Mouse (Mus musculus) neural tube, embryonic 13.5 days (tissue): Measurements from ENCODE around the gene Flvcr1. TPM values are rescaled to one million over a fixed set of nuclear protein-coding genes. Genes with fewer than 3 reads are reported as not detected.

Source experiments
- ATAC-seq: fragments of 200-750 bp; cut with Nextera tagmentation; 2 replicates; pipeline ENCODE4 v1.8.0; 2017; ENCODE audit warnings: low read depth, mild to moderate bottlenecking, moderate TSS enrichment, moderate library complexity
- H3K27ac ChIP-seq: fragments of 300-500 bp; sonication (generic); replicated peaks from 2 replicates; pipeline ENCODE4 v1.5.1; 2015; ENCODE audit warnings: moderate library complexity, mild to moderate bottlenecking, inconsistent platforms
- H3K27me3 ChIP-seq: fragments of 300-500 bp; sonication (generic); 2 replicates; pipeline ENCODE4 v1.6.1; 2015; ENCODE audit warnings: mild to moderate bottlenecking, inconsistent platforms
- H3K36me3 ChIP-seq: fragments of 300-500 bp; sonication (generic); 2 replicates; pipeline ENCODE4 v1.6.1; 2015; ENCODE audit warnings: mild to moderate bottlenecking, inconsistent platforms
- H3K4me1 ChIP-seq: fragments of 300-500 bp; sonication (generic); replicated peaks from 2 replicates; pipeline ENCODE4 v1.6.1; 2015; ENCODE audit warnings: inconsistent platforms
- H3K4me2 ChIP-seq: fragments of 300-500 bp; sonication (generic); 2 replicates; pipeline ENCODE4 v1.6.1; 2015; ENCODE audit warnings: inconsistent platforms, mild to moderate bottlenecking, moderate library complexity
- H3K4me3 ChIP-seq: fragments of 300-500 bp; sonication (generic); 2 replicates; pipeline ENCODE4 v1.5.1; 2015; ENCODE audit warnings: mild to moderate bottlenecking, inconsistent platforms
- H3K9ac ChIP-seq: fragments of 300-500 bp; sonication (generic); 2 replicates; pipeline ENCODE4 v1.6.1; 2015; ENCODE audit warnings: moderate library complexity, mild to moderate bottlenecking, inconsistent platforms
- H3K9me3 ChIP-seq: fragments of 300-500 bp; sonication (generic); 2 replicates; pipeline ENCODE4 v1.6.1; 2016; ENCODE audit warnings: inconsistent platforms
- WGBS: fragments of 180-500 bp; shearing (Covaris S2); methylation state at CpG from one replicate; pipeline ENCODE4 v1.1.7; 2015; 5-methylcytosine and 5-hydroxymethylcytosine counted together
- polyA plus RNA-seq: library from polyadenylated mRNA; unstranded; fragments of >200 nt; fragmentation: Nextera tagmentation; extraction: Ambion mirVana; gene quantifications from 2 replicates; pipeline ENCODE4 v1.2.1, GENCODE M21; 2015

The Flvcr1 gene
- 6.9 and 7.8 TPM in 2 replicates for polyA plus RNA-seq

GRCm38 (mm10) chr1:191026021-191026713, at the start of gene Flvcr1:
Gene Flvcr1, minus strand, starts transcription at chr1:191026158.
- Histone ChIP-seq H3K36me3 (peaks cover 7% of the 10 kb centered on the region), H3K9me3 (no peaks in the 10 kb centered on the region), H3K27ac (peak within 1 kb of the TSS; percentile 95), H3K9ac (peak within 1 kb of the TSS; percentile 92), H3K4me3 (peak within 1 kb of the TSS; percentile 80), H3K27me3 (no peaks in the 10 kb centered on the region), H3K4me1 (peaks cover 31% of the 10 kb centered on the region), H3K4me2 (peak within 1 kb of the TSS; percentile 97)
- under 1% methylated on average over 50 of the region's 50 CpGs for WGBS
- peak; percentile 100 for ATAC-seq

DNA sequence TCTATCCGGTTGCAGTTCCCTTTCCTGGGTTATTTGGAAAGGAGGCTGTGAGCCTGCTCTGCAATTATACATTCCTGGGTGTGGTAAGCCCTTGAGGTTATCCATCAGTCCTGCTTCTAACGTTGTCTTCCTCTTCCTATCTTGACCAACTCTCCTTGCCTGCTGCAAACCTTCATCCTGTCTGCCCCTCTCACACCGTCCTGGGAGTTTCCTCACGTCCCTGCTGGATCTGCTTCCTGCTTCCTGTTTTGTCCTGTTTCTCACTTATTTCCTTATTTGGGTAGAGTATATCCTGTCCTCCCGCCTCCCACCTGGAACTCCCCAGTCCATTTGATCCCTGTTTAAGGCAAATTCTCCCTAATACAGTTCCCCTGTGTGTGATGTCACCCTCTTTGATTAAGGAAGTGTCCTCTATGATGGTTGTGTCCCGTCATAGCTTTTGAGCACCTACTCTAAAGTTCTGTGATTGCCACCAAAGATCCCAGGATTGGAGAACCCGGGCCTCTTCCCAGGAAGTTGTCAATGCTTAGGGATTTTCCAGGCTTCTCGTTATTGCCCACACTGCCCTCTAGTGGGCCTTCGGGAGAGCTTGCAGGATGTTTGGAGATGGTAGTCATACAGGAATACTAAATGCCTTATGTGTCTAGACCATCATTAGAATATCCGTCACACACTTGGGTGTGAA, 49.4 kb upstream of the Flvcr1 start:
- ATAC-seq = no peak
- Histone ChIP-seq H3K4me1 (no peaks in the 10 kb centered on the region), H3K9ac (no peak overlapping the region), H3K4me2 (no peak overlapping the region), H3K4me3 (no peak overlapping the region), H3K36me3 (peaks cover 28% of the 10 kb centered on the region), H3K27me3 (no peaks in the 10 kb centered on the region), H3K9me3 (no peaks in the 10 kb centered on the region), H3K27ac (no peak overlapping the region)
- 75% methylated on average over 10 of the region's 10 CpGs for WGBS

DNA sequence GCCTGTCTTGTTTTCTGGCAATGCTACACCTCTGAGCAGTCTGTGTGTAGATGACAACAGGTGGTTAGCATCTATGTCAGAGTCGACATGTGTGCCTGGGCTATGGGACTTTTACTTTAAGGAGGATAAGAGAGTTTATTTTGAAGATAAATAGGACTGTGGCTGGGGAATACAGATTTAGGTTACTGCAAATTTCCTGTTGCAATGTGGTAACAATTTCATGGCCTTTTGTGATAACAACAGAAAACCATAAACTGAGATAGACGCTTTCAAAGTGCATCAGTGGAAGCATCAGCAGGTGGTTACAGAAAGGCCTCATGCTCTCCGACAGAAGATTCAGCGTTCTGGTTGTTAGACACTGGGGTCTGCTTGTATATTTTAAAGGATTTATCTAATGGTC, 47.5 kb upstream of the Flvcr1 start:
- Histone ChIP-seq H3K27me3 (no peaks in the 10 kb centered on the region), H3K4me1 (no peaks in the 10 kb centered on the region), H3K4me3 (no peak overlapping the region), H3K9me3 (no peaks in the 10 kb centered on the region), H3K4me2 (no peak overlapping the region), H3K27ac (no peak overlapping the region), H3K36me3 (peaks cover 31% of the 10 kb centered on the region), H3K9ac (no peak overlapping the region)
- ATAC-seq = no peak
- 86% methylated on average over 4 of the region's 4 CpGs for WGBS

GRCm38 (mm10) chr1:191073001-191073400, 47.0 kb upstream of the Flvcr1 start:
- Histone ChIP-seq H3K9ac (no peak overlapping the region), H3K9me3 (no peaks in the 10 kb centered on the region), H3K27ac (no peak overlapping the region), H3K36me3 (peaks cover 27% of the 10 kb centered on the region), H3K27me3 (no peaks in the 10 kb centered on the region), H3K4me3 (no peak overlapping the region), H3K4me1 (no peaks in the 10 kb centered on the region), H3K4me2 (no peak overlapping the region)
- ATAC-seq = no peak
- 76% methylated on average over 6 of the region's 6 CpGs for WGBS

DNA sequence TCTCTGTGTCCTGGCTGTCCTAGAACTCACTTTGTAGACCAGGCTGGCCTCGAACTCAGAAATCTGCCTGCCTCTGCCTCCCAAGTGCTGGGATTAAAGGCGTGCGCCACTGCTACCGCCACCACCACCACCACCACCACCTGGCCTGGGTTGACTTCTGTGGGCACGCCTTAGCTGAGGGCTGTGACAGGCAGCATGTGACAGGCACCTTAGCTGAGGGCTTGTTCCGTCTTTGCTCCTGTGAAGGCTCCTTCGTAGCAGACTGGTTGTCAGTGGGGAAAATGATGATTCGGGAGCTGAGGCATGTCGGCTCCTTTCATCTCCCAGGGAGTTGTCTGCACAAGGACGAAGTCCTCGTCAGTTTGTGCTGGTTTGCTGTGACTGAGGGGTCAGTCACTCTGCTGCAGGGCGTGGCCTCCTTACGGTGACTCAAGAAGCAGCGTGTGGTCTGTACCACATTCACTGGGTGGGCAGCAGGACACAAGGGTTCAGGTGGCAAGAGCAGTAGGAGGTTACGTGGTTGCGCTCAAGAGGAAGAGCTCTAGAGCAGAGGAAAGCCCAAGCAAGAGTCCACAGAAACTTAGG, 46.5 kb upstream of the Flvcr1 start:
- Histone ChIP-seq H3K27ac (no peak overlapping the region), H3K27me3 (no peaks in the 10 kb centered on the region), H3K4me2 (no peak overlapping the region), H3K9ac (no peak overlapping the region), H3K4me3 (no peak overlapping the region), H3K4me1 (no peaks in the 10 kb centered on the region), H3K9me3 (no peaks in the 10 kb centered on the region), H3K36me3 (peaks cover 27% of the 10 kb centered on the region)
- no peak for ATAC-seq
- 95% methylated on average over 16 of the region's 16 CpGs for WGBS

- H3K27me3 ChIP-seq = no peaks in the 10 kb centered on the region
- no peaks in the 10 kb centered on the region for H3K4me1 ChIP-seq
- 88% methylated on average over 6 of the region's 6 CpGs for WGBS
- no peak overlapping the region for H3K27ac ChIP-seq
- no peaks in the 10 kb centered on the region for H3K9me3 ChIP-seq
- no peak overlapping the region for H3K9ac ChIP-seq
- H3K4me2 ChIP-seq = no peak overlapping the region
- no peak overlapping the region for H3K4me3 ChIP-seq
- peaks cover 21% of the 10 kb centered on the region for H3K36me3 ChIP-seq
- no peak for ATAC-seq
Measured at GRCm38 (mm10) chr1:191071613-191072012, 45.7 kb upstream of the Flvcr1 start.

- no peaks in the 10 kb centered on the region for H3K27me3 ChIP-seq
- 88% methylated on average over 4 of the region's 4 CpGs for WGBS
- H3K36me3 ChIP-seq = peaks cover 21% of the 10 kb centered on the region
- no peak overlapping the region for H3K4me2 ChIP-seq
- no peak overlapping the region for H3K9ac ChIP-seq
- no peaks in the 10 kb centered on the region for H3K4me1 ChIP-seq
- no peaks in the 10 kb centered on the region for H3K9me3 ChIP-seq
- ATAC-seq = no peak
- H3K4me3 ChIP-seq = no peak overlapping the region
- no peak overlapping the region for H3K27ac ChIP-seq
Measured at GRCm38 (mm10) chr1:191070259-191070658, 44.3 kb upstream of the Flvcr1 start.

DNA sequence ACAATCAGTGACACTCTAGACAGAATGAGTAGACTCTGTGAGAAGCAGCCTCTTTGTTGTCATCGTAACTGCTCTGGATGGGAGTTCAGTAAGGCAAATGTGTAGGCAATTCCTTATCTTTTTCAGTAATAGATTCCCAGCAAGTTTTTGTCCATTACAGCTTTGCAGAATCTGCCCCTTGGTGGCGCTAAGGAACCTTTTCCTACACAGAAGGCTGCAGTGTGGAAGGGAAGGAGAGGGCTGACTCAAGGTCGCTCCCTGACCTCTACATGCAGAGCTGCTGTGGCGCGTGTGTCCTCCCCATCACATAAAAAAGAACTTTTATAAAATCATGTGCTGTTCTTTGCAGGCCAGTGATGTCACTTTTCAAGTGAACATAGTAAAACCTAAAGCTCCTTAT, 42.4 kb upstream of the Flvcr1 start:
- Histone ChIP-seq H3K4me3 (no peak overlapping the region), H3K4me2 (no peak overlapping the region), H3K9ac (no peak overlapping the region), H3K27ac (no peak overlapping the region), H3K27me3 (no peaks in the 10 kb centered on the region), H3K4me1 (peaks cover 7% of the 10 kb centered on the region), H3K36me3 (peaks cover 17% of the 10 kb centered on the region), H3K9me3 (no peaks in the 10 kb centered on the region)
- no peak for ATAC-seq
- WGBS = 86% methylated on average over 5 of the region's 5 CpGs

- Histone ChIP-seq H3K4me2 (no peak overlapping the region), H3K9me3 (no peaks in the 10 kb centered on the region), H3K36me3 (peaks cover 3% of the 10 kb centered on the region), H3K4me3 (no peak overlapping the region), H3K9ac (no peak overlapping the region), H3K27ac (no peak overlapping the region), H3K4me1 (peaks cover 18% of the 10 kb centered on the region), H3K27me3 (no peaks in the 10 kb centered on the region)
- WGBS = 80% methylated on average over 4 of the region's 4 CpGs
- no peak for ATAC-seq
Measured at GRCm38 (mm10) chr1:191065188-191065587, 39.2 kb upstream of the Flvcr1 start.

DNA sequence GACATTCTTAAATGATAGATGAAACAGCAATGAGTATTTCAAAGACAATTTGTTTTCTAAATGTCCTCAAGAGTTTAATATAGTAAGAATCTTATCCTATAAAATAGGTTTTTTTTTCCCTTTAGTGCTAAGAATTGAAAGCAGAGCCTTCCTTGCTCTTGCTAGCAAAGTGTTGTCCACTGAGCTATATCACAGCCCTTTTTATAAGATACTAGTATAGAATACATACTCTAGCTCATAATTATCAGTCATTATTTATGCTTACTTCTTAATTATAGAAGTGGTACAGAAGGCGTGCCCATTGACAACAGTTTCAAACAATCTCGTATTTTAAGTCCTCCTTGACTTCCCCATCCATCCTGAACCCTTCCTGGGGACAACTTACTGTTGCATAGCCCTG, 38.6 kb upstream of the Flvcr1 start:
- H3K36me3 ChIP-seq = no peaks in the 10 kb centered on the region
- no peaks in the 10 kb centered on the region for H3K27me3 ChIP-seq
- H3K9ac ChIP-seq = no peak overlapping the region
- no peak overlapping the region for H3K27ac ChIP-seq
- no peak overlapping the region for H3K4me3 ChIP-seq
- no peak for ATAC-seq
- H3K4me1 ChIP-seq = peaks cover 18% of the 10 kb centered on the region
- 92% methylated on average over 2 of the region's 2 CpGs for WGBS
- no peaks in the 10 kb centered on the region for H3K9me3 ChIP-seq
- H3K4me2 ChIP-seq = no peak overlapping the region

DNA sequence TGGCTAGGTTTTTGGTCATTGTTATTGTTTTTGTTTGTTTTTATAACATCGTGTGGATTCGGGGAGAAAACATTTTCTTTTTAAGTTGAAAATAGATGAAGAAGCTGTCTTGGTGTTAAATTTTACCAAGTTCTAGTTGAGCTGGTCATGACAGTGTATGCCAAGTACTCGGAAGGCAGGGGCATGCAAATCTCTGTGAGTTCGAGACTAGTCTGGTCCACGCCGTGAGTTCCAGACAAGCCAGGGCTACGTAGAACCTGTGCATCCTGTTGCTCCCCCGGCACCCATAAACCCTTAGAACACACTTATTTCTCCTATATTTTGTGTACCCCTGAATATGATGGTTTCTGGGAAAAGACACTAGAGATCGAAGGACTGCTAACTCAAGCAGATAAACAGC, 37.7 kb upstream of the Flvcr1 start:
- Histone ChIP-seq H3K9me3 (no peaks in the 10 kb centered on the region), H3K4me3 (peak overlapping the region; percentile 71), H3K9ac (peak overlapping the region; percentile 61; the same call in 1 of the 2 replicates), H3K27me3 (no peaks in the 10 kb centered on the region), H3K36me3 (no peaks in the 10 kb centered on the region), H3K4me2 (peak overlapping the region; percentile 88), H3K27ac (no peak overlapping the region), H3K4me1 (peaks cover 18% of the 10 kb centered on the region)
- WGBS = 62% methylated on average over 9 of the region's 9 CpGs
- no peak for ATAC-seq

- Histone ChIP-seq H3K27ac (peak within 1 kb of the TSS; percentile 52), H3K9ac (peak within 1 kb of the TSS; percentile 80), H3K4me2 (peak within 1 kb of the TSS; percentile 88), H3K9me3 (no peaks in the 10 kb centered on the region), H3K4me1 (peaks cover 18% of the 10 kb centered on the region), H3K4me3 (peak within 1 kb of the TSS; percentile 71), H3K36me3 (no peaks in the 10 kb centered on the region), H3K27me3 (no peaks in the 10 kb centered on the region)
- under 1% methylated on average over 56 of the region's 56 CpGs for WGBS
- peak; percentile 95 for ATAC-seq
Measured at GRCm38 (mm10) chr1:191062781-191063485, 37.0 kb upstream of the Flvcr1 start, which contains the start of the genes Tatdn3 and Nsl1. Gene Tatdn3, minus strand, starts transcription at chr1:191062932. Gene Nsl1, plus strand, starts transcription at chr1:191063012.
